Mouse (Mus musculus): Measurements from ENCODE around the gene Celf3.

- TF ChIP-seq EP300 (IDR thresholded peaks at IDR 0.05) (no peak), CTCF (IDR thresholded peaks at IDR 0.05) (peak; percentile 74)
Measured at GRCm38 (mm10) chr3:94533968-94534367, 55.9 kb downstream of the Celf3 start.
